Mouse (Mus musculus) intestine, embryonic 16.5 days (tissue): ENCODE data around the gene Qsox1. TPM values are rescaled to one million over a fixed set of nuclear protein-coding genes. Genes with fewer than 3 reads are reported as not detected.

Source experiments
- polyA plus RNA-seq: library from polyadenylated mRNA; unstranded; fragments of >200 nt; fragmentation: Nextera tagmentation; extraction: Ambion mirVana; gene quantifications from 2 replicates; pipeline ENCODE4 v1.2.1, GENCODE M21; 2015

The Qsox1 gene
- polyA plus RNA-seq, 1 experiment from 2014 or later, result 49.9 TPM

Other genes with a start within 250 kb of the Qsox1 start
- 0.10 TPM in 1 of 2 replicates, not detected in the other for gene Lhx4, start 61.2 kb downstream of the Qsox1 start, polyA plus RNA-seq
- 7.5 and 9.8 TPM in 2 replicates for gene Cep350, start 160.4 kb upstream of the Qsox1 start, polyA plus RNA-seq
- gene Tor1aip2, start 222.5 kb upstream of the Qsox1 start, polyA plus RNA-seq, result 153 and 163 TPM in 2 replicates
- 30.5 and 32.8 TPM in 2 replicates for gene Tor1aip1, start 223.6 kb upstream of the Qsox1 start, polyA plus RNA-seq